Mouse (Mus musculus) skeletal muscle tissue, adult 2 months (tissue): ENCODE measurements around the gene Pmis2.

Source experiments
- DNase-seq: peaks from one replicate; pipeline ENCODE4 v3.0.0-alpha.2; 2012; ENCODE audit warnings: low read depth, low spot score

Gene Pmis2

GRCm38 (mm10) chr7:30671480-30671879 lies at the start of gene Pmis2:
Gene Pmis2, minus strand, starts transcription at chr7:30671605.
- DNase-seq, result no peak

GRCm38 (mm10) chr7:30719669-30720068 lies 48.3 kb upstream of the Pmis2 start:
- DNase-seq, result no peak

- DNase-seq, result no peak
Measured at GRCm38 (mm10) chr7:30717716-30718046, 46.3 kb upstream of the Pmis2 start.

GRCm38 (mm10) chr7:30717006-30717715 lies 45.8 kb upstream of the Pmis2 start:
- peak; percentile 12 for DNase-seq

- DNase-seq, result no peak
Measured at GRCm38 (mm10) chr7:30711942-30712341, 40.5 kb upstream of the Pmis2 start, which contains the start of gene Atp4a. Gene Atp4a, plus strand, starts transcription at chr7:30712209.

GRCm38 (mm10) chr7:30707441-30707840 lies 36.0 kb upstream of the Pmis2 start:
- DNase-seq, result no peak

GRCm38 (mm10) chr7:30706214-30706882 lies 34.9 kb upstream of the Pmis2 start:
- no peak for DNase-seq

GRCm38 (mm10) chr7:30698589-30698988 lies 27.2 kb upstream of the Pmis2 start, which contains the start of gene 2200002J24Rik:
Gene 2200002J24Rik, plus strand, starts transcription at chr7:30698926.
- DNase-seq, result no peak

GRCm38 (mm10) chr7:30698101-30698500 lies 26.7 kb upstream of the Pmis2 start:
- DNase-seq, result no peak

GRCm38 (mm10) chr7:30688325-30688724 lies 16.9 kb upstream of the Pmis2 start:
- no peak for DNase-seq

- no peak for DNase-seq
Measured at GRCm38 (mm10) chr7:30683425-30683824, 12.0 kb upstream of the Pmis2 start.

- no peak for DNase-seq
Measured at GRCm38 (mm10) chr7:30681897-30682296, 10.5 kb upstream of the Pmis2 start.

- DNase-seq, result no peak
Measured at GRCm38 (mm10) chr7:30678263-30678975, 7.0 kb upstream of the Pmis2 start.

- DNase-seq, result no peak
Measured at GRCm38 (mm10) chr7:30669229-30669628, 2.2 kb downstream of the Pmis2 start.

- no peak for DNase-seq
Measured at GRCm38 (mm10) chr7:30665321-30665720, 6.1 kb downstream of the Pmis2 start.

- peak; percentile 92 for DNase-seq
Measured at GRCm38 (mm10) chr7:30664529-30665200, 6.7 kb downstream of the Pmis2 start, which contains the start of gene Haus5. Gene Haus5, minus strand, starts transcription at chr7:30664994.

- DNase-seq, result peak; percentile 97
Measured at GRCm38 (mm10) chr7:30649591-30650540, 21.5 kb downstream of the Pmis2 start, which contains the start of gene Rbm42. Gene Rbm42, minus strand, starts transcription at chr7:30650317.

GRCm38 (mm10) chr7:30639083-30639482 lies 32.3 kb downstream of the Pmis2 start:
- no peak for DNase-seq

GRCm38 (mm10) chr7:30636395-30636794 lies 35.0 kb downstream of the Pmis2 start:
- DNase-seq, result no peak

GRCm38 (mm10) chr7:30635752-30636151 lies 35.7 kb downstream of the Pmis2 start, which contains the start of gene Etv2:
Gene Etv2, minus strand, starts transcription at chr7:30635852.
- no peak for DNase-seq

GRCm38 (mm10) chr7:30634621-30635020 lies 36.8 kb downstream of the Pmis2 start:
- no peak for DNase-seq
